Comparison of ENCODE assay signal across 13 mouse cellular contexts in genomic region chr3:35249160-35249559, GRCm38 (mm10).
DNase-seq lines count a peak whose midpoint lies in the region; ATAC-seq lines count a peak whose summit lies in the region.
"Had no signal": no experiment of that assay in that cellular context is flagged by ENCODE, and none has a peak within 500 bp of the region (broad histone marks: within the 10 kb centered on the region; RNA-seq: fewer than 3 reads in every experiment).

No protein-coding gene starts in this region.

- H3K9me3 ChIP-seq in intestine, embryonic 16.5 days (ENCODE audit: control insufficient read depth, low read length), result no peaks in the 10 kb centered on the region

- no peak overlapping the region for H3K4me2 ChIP-seq in intestine, embryonic 16.5 days (ENCODE audit: low read depth, low read length)

- H3K27ac ChIP-seq in intestine, embryonic 16.5 days (ENCODE audit: low read length), result no peak overlapping the region
- H3K27ac ChIP-seq: layer of hippocampus, adult 2 months; macrophage had no signal

- no peaks in the 10 kb centered on the region for H3K27me3 ChIP-seq in intestine, embryonic 16.5 days (replicated peaks; ENCODE audit: control insufficient read depth, insufficient read depth, low read length)

- H3K36me3 ChIP-seq in intestine, embryonic 16.5 days (ENCODE audit: control insufficient read depth, insufficient read depth, low read length), result no peaks in the 10 kb centered on the region
- H3K36me3 ChIP-seq: G1E had no signal

- 39% methylated on average over 10 of the region's 10 CpGs for WGBS in intestine, embryonic 16.5 days

- DNase-seq in embryo, embryonic 10 days (ENCODE audit: low spot score), result peak; percentile 43
- no peak for DNase-seq in embryo, embryonic 9.5 days (ENCODE audit: extremely low spot score)
- peak; percentile 12 for DNase-seq in kidney, postnatal 10 days
- DNase-seq in kidney, adult 8-10 months, result no peak
- DNase-seq in lung, postnatal 36 days, result peak; percentile 68
- no peak for DNase-seq in natural killer cell, adult 2 months (ENCODE audit: low spot score in 2 of 2)
- DNase-seq in frontal cortex, postnatal 14 days (ENCODE audit: low spot score in 2 of 2), result no peak
- DNase-seq: cerebellum, adult 9-11 months; thymus, adult 2 months had no signal

- no peaks in the 10 kb centered on the region for H3K4me1 ChIP-seq in intestine, embryonic 16.5 days (ENCODE audit: control insufficient read depth, insufficient read depth, low read length)

- peak; percentile 75 for ATAC-seq in intestine, embryonic 16.5 days

- H3K4me3 ChIP-seq in intestine, embryonic 16.5 days (ENCODE audit: low read length), result no peak overlapping the region
- H3K4me3 ChIP-seq: layer of hippocampus, adult 2 months had no signal

- no peak overlapping the region for H3K9ac ChIP-seq in intestine, embryonic 16.5 days (ENCODE audit: low read depth, low read length)

Comparison
In these comparisons a context has a peak if more than half of its experiments do, and no peak if none do; other contexts are left out.
1. DNase-seq: peak in embryo, embryonic 10 days (single experiment), kidney, postnatal 10 days (single experiment) and lung, postnatal 36 days (single experiment); none in embryo, embryonic 9.5 days (single experiment), kidney, adult 8-10 months (0 of 2), natural killer cell, adult 2 months (0 of 2) and frontal cortex, postnatal 14 days (0 of 2).